Mouse (Mus musculus) liver, postnatal 0 days (tissue): ENCODE measurements at regions not wholly inside any gene's neighbourhood (a gene's known extent, or its start where the extent isn't known, plus 50 kb on each side); places are given as distances from the start of the nearest gene placed in this dataset.

Experiments used
- ATAC-seq: fragments of 200-750 bp; cut with Nextera tagmentation; 2 replicates; pipeline ENCODE4 v1.8.0; 2017; ENCODE audit warnings: mild to moderate bottlenecking, moderate library complexity
- DNase-seq: peaks from one replicate; pipeline ENCODE4 v3.0.0-alpha.2; 2016
- H3K27ac ChIP-seq: fragments of 300-500 bp; sonication (generic); 2 replicates; pipeline ENCODE4 v1.5.1; 2014; ENCODE audit warnings: antibody characterized with exemption, moderate library complexity, mild to moderate bottlenecking, low read depth
- H3K27me3 ChIP-seq: fragments of 300-500 bp; sonication (generic); 2 replicates; pipeline ENCODE4 v1.6.1; 2014; ENCODE audit warnings: low read length, control low read depth, mixed read lengths; ENCODE audit not compliant: insufficient read depth
- H3K36me3 ChIP-seq: fragments of 300-500 bp; sonication (generic); replicated peaks from 2 replicates; pipeline ENCODE4 v1.6.1; 2014; ENCODE audit warnings: mild to moderate bottlenecking, control low read depth, low read length, moderate library complexity, mixed read lengths; ENCODE audit not compliant: insufficient read depth
- H3K4me1 ChIP-seq: fragments of 300-500 bp; sonication (generic); 2 replicates; pipeline ENCODE4 v1.6.1; 2014; ENCODE audit warnings: antibody characterized with exemption, mild to moderate bottlenecking, control low read depth; ENCODE audit not compliant: insufficient read depth
- H3K4me2 ChIP-seq: fragments of 300-500 bp; sonication (generic); 2 replicates; pipeline ENCODE4 v1.6.1; 2014; ENCODE audit warnings: low read depth, mild to moderate bottlenecking, low read length, moderate library complexity, mixed read lengths
- H3K4me3 ChIP-seq: fragments of 300-500 bp; sonication (generic); 2 replicates; pipeline ENCODE4 v1.5.1; 2014; ENCODE audit warnings: low read depth, low read length
- H3K9ac ChIP-seq: fragments of 300-500 bp; sonication (generic); replicated peaks from 2 replicates; pipeline ENCODE4 v1.6.1; 2014; ENCODE audit warnings: mild to moderate bottlenecking, moderate library complexity
- H3K9me3 ChIP-seq: fragments of 300-500 bp; sonication (generic); 2 replicates; pipeline ENCODE4 v1.6.1; 2016; ENCODE audit warnings: mild to moderate bottlenecking, control low read depth, low read length, mixed read lengths
- CTCF ChIP-seq: sonication (generic); IDR thresholded peaks from 2 replicates; pipeline ENCODE4 v1.5.1; 2016; ENCODE audit warnings: antibody characterized with exemption, low read depth
- EP300 ChIP-seq: IDR thresholded peaks from 2 replicates; pipeline ENCODE4 v1.6.1; 2016; ENCODE audit warnings: antibody characterized with exemption, low read depth, mild to moderate bottlenecking
- WGBS: fragments of 180-500 bp; shearing (Covaris S2); extraction: QIAGEN DNeasy Blood & Tissue Kit; methylation state at CpG from one replicate; pipeline ENCODE4 v1.1.7; 2014; ENCODE audit not compliant: insufficient replicate concordance; 5-methylcytosine and 5-hydroxymethylcytosine counted together

DNA sequence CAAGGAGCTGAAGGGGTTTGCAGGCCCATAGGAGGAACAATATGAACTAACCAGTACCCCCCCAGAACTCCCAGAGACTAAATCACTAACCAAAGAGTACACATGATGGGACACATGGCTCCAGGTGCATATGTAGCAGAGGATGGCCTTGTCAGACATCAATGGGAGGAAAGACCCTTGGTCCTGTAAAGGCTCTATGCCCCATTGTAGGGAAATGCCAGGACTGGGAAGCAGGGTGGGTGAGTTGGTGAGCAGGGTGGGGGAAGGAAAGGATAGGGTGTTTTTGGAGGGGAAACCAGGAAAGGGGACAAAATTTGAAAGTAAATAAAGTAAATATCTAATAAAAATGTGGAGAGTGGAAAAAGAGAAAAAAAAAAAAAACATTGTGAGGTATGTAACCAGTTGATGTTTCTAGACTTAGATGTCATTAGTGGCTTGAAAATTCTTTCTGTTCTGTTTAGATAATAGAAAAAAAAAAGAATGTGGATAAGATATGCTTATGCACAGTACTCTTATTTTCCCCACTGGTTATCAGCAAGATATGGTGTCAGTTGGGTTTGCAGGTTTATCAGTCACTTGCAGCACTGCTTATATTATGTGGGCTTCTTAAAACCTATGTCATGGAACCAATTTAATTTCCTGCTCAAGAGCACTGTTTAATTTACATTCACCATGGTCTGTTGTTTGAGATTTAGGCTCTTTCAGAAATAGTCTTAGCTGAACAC is 727.0 kb upstream of the Amot start:
- no peaks in the 10 kb centered on the region for H3K9me3 ChIP-seq
- DNase-seq (no peak), ATAC-seq (peak; percentile 79)
- peak; percentile 95 for TF ChIP-seq EP300
- TF ChIP-seq CTCF, result no peak
- H3K4me2 ChIP-seq, result no peak overlapping the region
- H3K4me3 ChIP-seq, result no peak overlapping the region
- no peak overlapping the region for H3K27ac ChIP-seq
- H3K4me1 ChIP-seq, result no peaks in the 10 kb centered on the region
- H3K9ac ChIP-seq, result no peak overlapping the region
- H3K36me3 ChIP-seq, result no peaks in the 10 kb centered on the region
- H3K27me3 ChIP-seq, result no peaks in the 10 kb centered on the region

DNA sequence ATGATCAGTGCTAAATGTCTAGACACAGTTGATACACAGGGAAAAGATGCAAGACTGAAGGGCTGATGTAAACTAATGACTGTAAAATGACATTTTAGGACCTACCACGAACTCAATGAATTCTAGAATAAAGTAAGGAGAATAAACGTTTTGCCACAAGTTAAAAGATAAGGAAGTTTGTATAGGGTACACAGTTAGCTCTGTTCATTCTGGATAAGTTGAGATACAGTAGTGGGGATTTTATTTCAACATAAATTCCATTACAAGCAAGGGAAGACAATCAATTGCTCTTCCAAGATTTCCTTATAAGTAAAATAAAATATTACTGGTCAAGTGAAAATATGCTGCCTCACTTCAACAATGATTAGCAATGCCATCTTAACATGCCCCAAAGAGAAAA is 727.8 kb upstream of the Amot start:
- Histone ChIP-seq H3K9ac (no peak overlapping the region), H3K27me3 (no peaks in the 10 kb centered on the region), H3K4me2 (no peak overlapping the region), H3K4me1 (no peaks in the 10 kb centered on the region), H3K9me3 (no peaks in the 10 kb centered on the region), H3K36me3 (no peaks in the 10 kb centered on the region), H3K27ac (no peak overlapping the region), H3K4me3 (no peak overlapping the region)
- DNase-seq, result no peak
- WGBS, result 37% methylated on average over 2 of the region's 2 CpGs
- no peak for ATAC-seq
- TF ChIP-seq CTCF, result no peak
- no peak for TF ChIP-seq EP300

DNA sequence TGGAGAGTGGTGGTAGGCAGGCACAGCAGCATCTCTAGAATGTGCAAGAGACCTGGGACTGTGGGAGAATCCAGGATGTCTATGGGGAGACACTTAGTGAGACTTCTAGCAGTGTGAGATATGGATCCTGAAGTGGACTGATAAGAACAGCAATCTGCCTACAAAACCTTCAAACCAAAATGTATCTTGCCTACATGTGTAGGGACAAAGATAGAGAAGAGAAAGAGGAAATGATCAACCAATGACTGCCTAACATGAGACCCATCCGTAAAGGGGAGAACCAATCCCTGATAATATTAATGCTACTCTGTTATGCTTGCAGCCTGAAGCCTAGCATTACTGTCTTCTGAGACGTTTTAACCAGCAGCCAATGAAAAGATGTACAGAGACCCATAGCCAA is 706.6 kb upstream of the Htr2c start:
- no peaks in the 10 kb centered on the region for H3K4me1 ChIP-seq
- WGBS, result 48% methylated on average over 2 of the region's 2 CpGs
- no peaks in the 10 kb centered on the region for H3K27me3 ChIP-seq
- TF ChIP-seq EP300, result no peak
- TF ChIP-seq CTCF, result no peak
- no peak overlapping the region for H3K27ac ChIP-seq
- no peak for DNase-seq
- ATAC-seq, result no peak
- no peak overlapping the region for H3K4me2 ChIP-seq
- H3K9me3 ChIP-seq, result no peaks in the 10 kb centered on the region
- no peak overlapping the region for H3K9ac ChIP-seq
- no peak overlapping the region for H3K4me3 ChIP-seq
- H3K36me3 ChIP-seq, result no peaks in the 10 kb centered on the region
